Comparison of ENCODE assay signal across 15 mouse cellular contexts in the genomic region with DNA sequence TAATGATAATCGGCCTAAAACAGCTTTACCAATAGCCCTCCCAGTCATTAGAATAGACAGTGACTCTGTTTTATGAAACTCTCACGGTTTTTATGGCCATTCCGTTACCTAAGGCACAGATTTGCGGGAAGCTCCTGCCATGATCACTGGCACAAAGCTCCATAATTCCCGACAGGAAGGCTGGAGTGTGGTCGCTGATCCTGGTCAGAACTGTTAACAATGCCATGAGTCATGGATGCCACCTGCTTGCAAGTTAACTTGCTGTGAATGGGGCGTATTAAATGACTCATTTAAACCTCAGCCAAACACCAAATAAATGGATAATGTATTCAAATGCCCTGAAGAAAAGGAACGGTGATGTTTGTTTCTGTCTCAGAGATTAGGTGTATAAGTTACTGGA.
DNase-seq lines count a peak whose midpoint lies in the region; ATAC-seq and TF ChIP-seq lines count a peak whose summit lies in the region.
"Had no signal": no experiment of that assay in that cellular context is flagged by ENCODE, and none has a peak within 500 bp of the region (broad histone marks: within the 10 kb centered on the region; RNA-seq: fewer than 3 reads in every experiment).

No protein-coding gene starts in this region.

- H3K79me2 ChIP-seq in myocyte (ENCODE audit: control insufficient read depth, insufficient read depth), result no peaks in the 10 kb centered on the region

- ATAC-seq in forebrain, embryonic 16.5 days, result peak; percentile 18; the same call in 1 of the 2 replicates
- no peak for ATAC-seq in forebrain, postnatal 0 days
- no peak for ATAC-seq in hindbrain, postnatal 0 days
- ATAC-seq in hindbrain, embryonic 11.5 days (ENCODE audit: low FRiP score), result no peak

- H3K4me1 ChIP-seq in forebrain, embryonic 16.5 days (replicated peaks; ENCODE audit: control insufficient read depth, insufficient read depth, low read length), result peaks cover 17% of the 10 kb centered on the region
- 0 out of 2 replicates have a peak, but pooled peaks cover 11% of the 10 kb centered on the region for H3K4me1 ChIP-seq in forebrain, postnatal 0 days (ENCODE audit: insufficient read depth)
- H3K4me1 ChIP-seq in hindbrain, postnatal 0 days (ENCODE audit: insufficient read depth, low read length), result peaks cover 7% of the 10 kb centered on the region; the same call in 1 of the 2 replicates
- no peaks in the 10 kb centered on the region for H3K4me1 ChIP-seq in hindbrain, embryonic 11.5 days (replicated peaks; ENCODE audit: control insufficient read depth, insufficient read depth, low read length)

- no peak overlapping the region for H3K27ac ChIP-seq in forebrain, embryonic 16.5 days (ENCODE audit: low read length)
- no peak overlapping the region for H3K27ac ChIP-seq in forebrain, postnatal 0 days (ENCODE audit: low read depth, low read length)
- no peak overlapping the region for H3K27ac ChIP-seq in hindbrain, postnatal 0 days
- H3K27ac ChIP-seq in hindbrain, embryonic 11.5 days (ENCODE audit: low read depth, low read length), result no peak overlapping the region
- H3K27ac ChIP-seq: gastrocnemius, adult 2 months had no signal

- no peak overlapping the region; the same call in 1 of the 2 replicates for H3K4me2 ChIP-seq in forebrain, embryonic 16.5 days (ENCODE audit: low read length)
- no peak overlapping the region for H3K4me2 ChIP-seq in forebrain, postnatal 0 days (ENCODE audit: low read depth)
- 0 out of 2 replicates have a peak overlapping the region, but pooled peaks have one; percentile 50 for H3K4me2 ChIP-seq in hindbrain, postnatal 0 days (ENCODE audit: low read depth, low read length)
- H3K4me2 ChIP-seq in hindbrain, embryonic 11.5 days (replicated peaks; ENCODE audit: low read depth, low read length), result no peak overlapping the region
- peak overlapping the region; percentile 78 for H3K4me2 ChIP-seq in myocyte (ENCODE audit: low read depth)
- H3K4me2 ChIP-seq: liver, embryonic 11.5 days had no signal

- H3ac ChIP-seq in myocyte (ENCODE audit: control insufficient read depth, insufficient read length), result no peak overlapping the region

- no peak overlapping the region for H3K4me3 ChIP-seq in forebrain, embryonic 16.5 days (replicated peaks; ENCODE audit: low read length)
- no peak overlapping the region for H3K4me3 ChIP-seq in forebrain, postnatal 0 days (ENCODE audit: low read depth, low read length)
- H3K4me3 ChIP-seq in hindbrain, postnatal 0 days (ENCODE audit: low read length), result no peak overlapping the region
- no peak overlapping the region for H3K4me3 ChIP-seq in hindbrain, embryonic 11.5 days (ENCODE audit: low read depth, low read length)
- no peak overlapping the region for H3K4me3 ChIP-seq in myocyte

- no peak for TF ChIP-seq POLR2A in myocyte (IDR thresholded peaks at IDR 0.05; ENCODE audit: insufficient read length, low read depth)

- TF ChIP-seq CTCF in forebrain, postnatal 0 days (IDR thresholded peaks at IDR 0.05; ENCODE audit: low read depth), result no peak
- no peak for TF ChIP-seq CTCF in hindbrain, postnatal 0 days (IDR thresholded peaks at IDR 0.05; ENCODE audit: low read depth)

- no peaks in the 10 kb centered on the region for H3K27me3 ChIP-seq in forebrain, embryonic 16.5 days (replicated peaks; ENCODE audit: control insufficient read depth, insufficient read depth, low read length)
- H3K27me3 ChIP-seq in forebrain, postnatal 0 days (ENCODE audit: insufficient read depth, low read length), result no peaks in the 10 kb centered on the region
- no peaks in the 10 kb centered on the region for H3K27me3 ChIP-seq in hindbrain, postnatal 0 days (ENCODE audit: insufficient read depth, low read length)
- H3K27me3 ChIP-seq in hindbrain, embryonic 11.5 days (ENCODE audit: control insufficient read depth, insufficient read depth, low read length), result no peaks in the 10 kb centered on the region
- H3K27me3 ChIP-seq in myocyte (ENCODE audit: control insufficient read depth, insufficient read depth, insufficient read length), result no peaks in the 10 kb centered on the region

- WGBS in forebrain, embryonic 16.5 days, result 47% methylated on average over 8 of the region's 8 CpGs
- 39% methylated on average over 8 of the region's 8 CpGs for WGBS in forebrain, postnatal 0 days
- 51% methylated on average over 8 of the region's 8 CpGs for WGBS in hindbrain, postnatal 0 days
- 80% methylated on average over 8 of the region's 8 CpGs for WGBS in hindbrain, embryonic 11.5 days

- no peaks in the 10 kb centered on the region for H3K36me3 ChIP-seq in forebrain, embryonic 16.5 days (ENCODE audit: control insufficient read depth, insufficient read depth)
- H3K36me3 ChIP-seq in forebrain, postnatal 0 days (ENCODE audit: insufficient read depth), result no peaks in the 10 kb centered on the region
- H3K36me3 ChIP-seq in hindbrain, postnatal 0 days (ENCODE audit: insufficient read depth, low read length), result no peaks in the 10 kb centered on the region
- H3K36me3 ChIP-seq in hindbrain, embryonic 11.5 days (ENCODE audit: control insufficient read depth, insufficient read depth, low read length), result no peaks in the 10 kb centered on the region
- no peaks in the 10 kb centered on the region for H3K36me3 ChIP-seq in myocyte (ENCODE audit: control insufficient read depth, insufficient read depth)
- H3K36me3 ChIP-seq: G1E had no signal

- DNase-seq in forebrain, postnatal 0 days, result no peak
- DNase-seq in hindbrain, postnatal 0 days (ENCODE audit: low spot score), result no peak
- DNase-seq in hindbrain, embryonic 11.5 days (ENCODE audit: low spot score), result no peak
- peak; percentile 6 for DNase-seq in NIH3T3 (ENCODE audit: low read depth)
- no peak for DNase-seq in thymus, postnatal 25 days
- DNase-seq: cerebellum, adult 8-10 months; embryo, embryonic 11 days; gastrocnemius, adult 2 months; kidney, adult 11 months; lung, adult 2 months; retina, postnatal 1 day had no signal

- no peak overlapping the region for H3K9ac ChIP-seq in forebrain, embryonic 16.5 days (replicated peaks; ENCODE audit: low read depth, low read length)
- H3K9ac ChIP-seq in forebrain, postnatal 0 days, result no peak overlapping the region
- H3K9ac ChIP-seq in hindbrain, postnatal 0 days (replicated peaks; ENCODE audit: low read length), result no peak overlapping the region
- no peak overlapping the region for H3K9ac ChIP-seq in hindbrain, embryonic 11.5 days (ENCODE audit: low read depth, low read length)

- no peaks in the 10 kb centered on the region for H3K9me3 ChIP-seq in forebrain, embryonic 16.5 days (ENCODE audit: control insufficient read depth, low read length)
- H3K9me3 ChIP-seq in forebrain, postnatal 0 days (ENCODE audit: low read length), result no peaks in the 10 kb centered on the region
- no peaks in the 10 kb centered on the region for H3K9me3 ChIP-seq in hindbrain, postnatal 0 days (ENCODE audit: low read length)
- no peaks in the 10 kb centered on the region for H3K9me3 ChIP-seq in hindbrain, embryonic 11.5 days (ENCODE audit: control insufficient read depth, low read length)

TF ChIP-seq in myocyte, 11 proteins besides CTCF, POLR2A, EP300 and RAD21:
- TF ChIP-seq SRF (IDR thresholded peaks at IDR 0.05; ENCODE audit: control insufficient read depth, insufficient read length, low read depth) (no peak), TCF12 (IDR thresholded peaks at IDR 0.05; ENCODE audit: insufficient read depth, poor library complexity, severe bottlenecking) (peak; percentile 17), MYOD1 (IDR thresholded peaks at IDR 0.05; ENCODE audit: control insufficient read depth in 1 of 3, insufficient read length in 2 of 3, low read depth in 2 of 3) (peak in 2 of 3 experiments; percentile 74 to 84), MYOG (IDR thresholded peaks at IDR 0.05; ENCODE audit: control insufficient read depth in 1 of 3, insufficient read depth in 1 of 3, insufficient read length in 2 of 3, low read depth in 2 of 3) (peak in 1 of 3 experiments; percentile 64)

Comparison
In these comparisons a context has a peak if more than half of its experiments do, and no peak if none do; other contexts are left out.
1. H3K4me2 ChIP-seq: peak in hindbrain, postnatal 0 days (single experiment) and myocyte (single experiment); none in forebrain, embryonic 16.5 days (single experiment), forebrain, postnatal 0 days (single experiment) and hindbrain, embryonic 11.5 days (single experiment).